Mouse (Mus musculus) liver, embryonic 16.5 days (tissue): ENCODE measurements around the gene Large2. TPM values are rescaled to one million over a fixed set of nuclear protein-coding genes. Genes with fewer than 3 reads are reported as not detected.

Source experiments
- ATAC-seq: fragments of 200-750 bp; cut with Nextera tagmentation; 2 replicates; pipeline ENCODE4 v1.8.0; 2017; ENCODE audit warnings: low read depth, mild to moderate bottlenecking, moderate number of reproducible peaks, moderate library complexity
- H3K27ac ChIP-seq: fragments of 300-500 bp; sonication (generic); 2 replicates; pipeline ENCODE4 v1.5.1; 2014; ENCODE audit warnings: mild to moderate bottlenecking, low read length
- H3K27me3 ChIP-seq: fragments of 300-500 bp; sonication (generic); 2 replicates; pipeline ENCODE4 v1.6.1; 2014; ENCODE audit warnings: low read depth, low read length, mixed read lengths; ENCODE audit not compliant: control insufficient read depth, insufficient read depth
- H3K36me3 ChIP-seq: fragments of 300-500 bp; sonication (generic); 2 replicates; pipeline ENCODE4 v1.6.1; 2014; ENCODE audit warnings: mild to moderate bottlenecking; ENCODE audit not compliant: control insufficient read depth, insufficient read depth
- H3K4me1 ChIP-seq: fragments of 300-500 bp; sonication (generic); 2 replicates; pipeline ENCODE4 v1.6.1; 2014; ENCODE audit warnings: low read depth, low read length, mixed read lengths; ENCODE audit not compliant: control insufficient read depth
- H3K4me2 ChIP-seq: fragments of 300-500 bp; sonication (generic); 2 replicates; pipeline ENCODE4 v1.6.1; 2014; ENCODE audit warnings: low read depth, low read length, mixed read lengths
- H3K4me3 ChIP-seq: fragments of 300-500 bp; sonication (generic); 2 replicates; pipeline ENCODE4 v1.5.1; 2014; ENCODE audit warnings: low read depth, mild to moderate bottlenecking, low read length
- H3K9ac ChIP-seq: fragments of 300-500 bp; sonication (generic); 2 replicates; pipeline ENCODE4 v1.6.1; 2014; ENCODE audit warnings: low read depth, low read length
- H3K9me3 ChIP-seq: fragments of 300-500 bp; sonication (generic); replicated peaks from 2 replicates; pipeline ENCODE4 v1.6.1; 2016; ENCODE audit warnings: low read length; ENCODE audit not compliant: control insufficient read depth
- WGBS: fragments of 180-500 bp; shearing (Covaris S2); extraction: QIAGEN DNeasy Blood & Tissue Kit; methylation state at CpG from one replicate; pipeline ENCODE4 v1.1.7; 2014; ENCODE audit not compliant: insufficient replicate concordance; 5-methylcytosine and 5-hydroxymethylcytosine counted together
- polyA plus RNA-seq: library from polyadenylated mRNA; unstranded; fragments of >200 nt; fragmentation: Nextera tagmentation; extraction: Ambion mirVana; gene quantifications from 2 replicates; pipeline ENCODE4 v1.2.1, GENCODE M21; 2015

Large2 gene
- polyA plus RNA-seq, 1 experiment from 2014 or later: 3.5 TPM

GRCm38 (mm10) chr2:92370375-92370774, 4.3 kb downstream of the Large2 start:
- Histone ChIP-seq H3K4me2 (peak overlapping the region; percentile 57), H3K27ac (no peak overlapping the region), H3K9me3 (no peaks in the 10 kb centered on the region), H3K9ac (peak overlapping the region; percentile 58; the same call in 1 of the 2 replicates), H3K4me1 (peaks cover 11% of the 10 kb centered on the region), H3K4me3 (peak overlapping the region; percentile 58), H3K27me3 (peaks cover 33% of the 10 kb centered on the region), H3K36me3 (no peaks in the 10 kb centered on the region)
- ATAC-seq: no peak
- 15% methylated on average over 19 of the region's 19 CpGs for WGBS

- no peak overlapping the region for H3K27ac ChIP-seq
- no peaks in the 10 kb centered on the region for H3K9me3 ChIP-seq
- no peak overlapping the region for H3K4me3 ChIP-seq
- H3K36me3 ChIP-seq: no peaks in the 10 kb centered on the region
- H3K4me2 ChIP-seq: no peak overlapping the region
- no peak overlapping the region for H3K9ac ChIP-seq
- H3K27me3 ChIP-seq: peaks cover 30% of the 10 kb centered on the region
- H3K4me1 ChIP-seq: peaks cover 2% of the 10 kb centered on the region
- ATAC-seq: no peak
- 29% methylated on average over 20 of the region's 20 CpGs for WGBS
Observed at GRCm38 (mm10) chr2:92367383-92368029, 7.2 kb downstream of the Large2 start.

GRCm38 (mm10) chr2:92365568-92365967, 9.1 kb downstream of the Large2 start:
- H3K4me1 ChIP-seq: no peaks in the 10 kb centered on the region; the same call in 1 of the 2 replicates
- H3K4me3 ChIP-seq: no peak overlapping the region
- no peak overlapping the region for H3K9ac ChIP-seq
- H3K27ac ChIP-seq: no peak overlapping the region
- H3K4me2 ChIP-seq: no peak overlapping the region
- WGBS: 74% methylated on average over 10 of the region's 10 CpGs
- peaks cover 15% of the 10 kb centered on the region for H3K27me3 ChIP-seq
- ATAC-seq: no peak
- no peaks in the 10 kb centered on the region for H3K9me3 ChIP-seq
- H3K36me3 ChIP-seq: no peaks in the 10 kb centered on the region

- H3K27me3 ChIP-seq: no peaks in the 10 kb centered on the region; the same call in 1 of the 2 replicates
- WGBS: 73% methylated on average over 4 of the region's 4 CpGs
- no peak overlapping the region for H3K4me3 ChIP-seq
- H3K36me3 ChIP-seq: no peaks in the 10 kb centered on the region
- no peak for ATAC-seq
- no peaks in the 10 kb centered on the region; the same call in 1 of the 2 replicates for H3K4me1 ChIP-seq
- no peaks in the 10 kb centered on the region for H3K9me3 ChIP-seq
- no peak overlapping the region for H3K9ac ChIP-seq
- no peak overlapping the region for H3K4me2 ChIP-seq
- no peak overlapping the region for H3K27ac ChIP-seq
Observed at GRCm38 (mm10) chr2:92364086-92364485, 10.6 kb downstream of the Large2 start.

- Histone ChIP-seq H3K9me3 (no peaks in the 10 kb centered on the region), H3K9ac (no peak overlapping the region), H3K4me1 (no peaks in the 10 kb centered on the region; the same call in 1 of the 2 replicates), H3K27me3 (no peaks in the 10 kb centered on the region), H3K4me2 (no peak overlapping the region), H3K4me3 (no peak overlapping the region), H3K36me3 (no peaks in the 10 kb centered on the region), H3K27ac (no peak overlapping the region)
- WGBS: 75% methylated on average over 6 of the region's 6 CpGs
- no peak for ATAC-seq
Observed at GRCm38 (mm10) chr2:92362571-92363228, 12.0 kb downstream of the Large2 start.

GRCm38 (mm10) chr2:92361795-92362194, 12.9 kb downstream of the Large2 start:
- ATAC-seq: no peak
- H3K9ac ChIP-seq: no peak overlapping the region
- H3K9me3 ChIP-seq: no peaks in the 10 kb centered on the region
- no peaks in the 10 kb centered on the region for H3K27me3 ChIP-seq
- H3K36me3 ChIP-seq: no peaks in the 10 kb centered on the region
- WGBS: 70% methylated on average over 8 of the region's 8 CpGs
- H3K4me1 ChIP-seq: no peaks in the 10 kb centered on the region
- H3K4me2 ChIP-seq: no peak overlapping the region
- H3K4me3 ChIP-seq: no peak overlapping the region
- no peak overlapping the region for H3K27ac ChIP-seq

GRCm38 (mm10) chr2:92360893-92361292, 13.8 kb downstream of the Large2 start:
- ATAC-seq: peak; percentile 71; the same call in 1 of the 2 replicates
- Histone ChIP-seq H3K4me3 (no peak overlapping the region), H3K36me3 (no peaks in the 10 kb centered on the region), H3K9ac (no peak overlapping the region), H3K4me2 (no peak overlapping the region), H3K27ac (no peak overlapping the region), H3K9me3 (no peaks in the 10 kb centered on the region), H3K4me1 (no peaks in the 10 kb centered on the region), H3K27me3 (no peaks in the 10 kb centered on the region)
- WGBS: 19% methylated on average over 12 of the region's 12 CpGs

GRCm38 (mm10) chr2:92360186-92360823, 14.4 kb downstream of the Large2 start:
- ATAC-seq: no peak
- H3K27me3 ChIP-seq: no peaks in the 10 kb centered on the region
- no peaks in the 10 kb centered on the region for H3K9me3 ChIP-seq
- 72% methylated on average over 25 of the region's 25 CpGs for WGBS
- no peak overlapping the region for H3K9ac ChIP-seq
- no peak overlapping the region for H3K4me2 ChIP-seq
- no peaks in the 10 kb centered on the region for H3K36me3 ChIP-seq
- H3K4me1 ChIP-seq: no peaks in the 10 kb centered on the region
- no peak overlapping the region for H3K27ac ChIP-seq
- H3K4me3 ChIP-seq: no peak overlapping the region

GRCm38 (mm10) chr2:92359301-92359700, 15.4 kb downstream of the Large2 start:
- Histone ChIP-seq H3K27me3 (no peaks in the 10 kb centered on the region), H3K27ac (no peak overlapping the region), H3K9me3 (no peaks in the 10 kb centered on the region), H3K9ac (no peak overlapping the region), H3K4me3 (no peak overlapping the region), H3K36me3 (no peaks in the 10 kb centered on the region), H3K4me1 (no peaks in the 10 kb centered on the region), H3K4me2 (no peak overlapping the region)
- no peak for ATAC-seq
- 65% methylated on average over 2 of the region's 2 CpGs for WGBS
